Mouse (Mus musculus) MEL (cell line): Measurements from ENCODE around the gene Cyp1a2.

Experiments
- CHD2 ChIP-seq: IDR thresholded peaks from 2 replicates; pipeline ENCODE4 v1.6.1; 2011; ENCODE audit warnings: low read length, improper control_type of control experiment
- CTCF ChIP-seq, 3 experiments: IDR thresholded peaks in 2 of 3; conservative IDR thresholded peaks in 1 of 3; 2 replicates each; pipeline ENCODE4 v1.5.1; 2011 to 2012; ENCODE audit warnings: low read length in 3 of 3, low read depth in 2 of 3, mild to moderate bottlenecking in 2 of 3, improper control_type of control experiment in 1 of 3, inconsistent platforms in 1 of 3, mixed read lengths in 1 of 3, moderate library complexity in 1 of 3; ENCODE audit not compliant: control insufficient read depth in 1 of 3, insufficient read depth in 1 of 3, poor library complexity in 1 of 3, severe bottlenecking in 1 of 3
- E2F4 ChIP-seq: IDR thresholded peaks from 2 replicates; pipeline ENCODE4 v1.6.1; 2011; ENCODE audit warnings: low read depth, low read length, improper control_type of control experiment, borderline replicate concordance
- ETS1 ChIP-seq: IDR thresholded peaks from 2 replicates; pipeline ENCODE4 v1.6.1; 2012; ENCODE audit warnings: low read depth, mild to moderate bottlenecking, inconsistent platforms, low read length, improper control_type of control experiment, moderate library complexity
- HCFC1 ChIP-seq: IDR thresholded peaks from 2 replicates; pipeline ENCODE4 v1.6.1; 2012; ENCODE audit warnings: low read depth, mild to moderate bottlenecking, inconsistent platforms, low read length, improper control_type of control experiment, moderate library complexity
- JUND ChIP-seq: IDR thresholded peaks from 2 replicates; pipeline ENCODE4 v1.6.1; 2011; ENCODE audit warnings: low read depth, mild to moderate bottlenecking, improper control_type of control experiment, low read length
- MAX ChIP-seq: IDR thresholded peaks from 2 replicates; pipeline ENCODE4 v1.6.1; 2011; ENCODE audit warnings: low read length, improper control_type of control experiment
- MAZ ChIP-seq: IDR thresholded peaks from 2 replicates; pipeline ENCODE4 v1.6.1; 2012; ENCODE audit warnings: low read depth, mild to moderate bottlenecking, inconsistent platforms, low read length, improper control_type of control experiment
- MEF2A ChIP-seq: IDR thresholded peaks from 2 replicates; pipeline ENCODE4 v1.6.1; 2014; ENCODE audit warnings: low read depth, mild to moderate bottlenecking, inconsistent platforms, low read length, improper control_type of control experiment; ENCODE audit not compliant: poor library complexity, insufficient replicate concordance, severe bottlenecking; ENCODE audit errors: extremely low read depth
- MYC ChIP-seq: IDR thresholded peaks from 2 replicates; pipeline ENCODE4 v1.6.1; 2011; ENCODE audit warnings: low read depth, mild to moderate bottlenecking, low read length, improper control_type of control experiment, moderate library complexity
- POLR2A ChIP-seq, 2 experiments: IDR thresholded peaks; 2 replicates each; pipeline ENCODE4 v1.6.1; 2011 to 2012; ENCODE audit warnings: low read length in 2 of 2, mild to moderate bottlenecking in 2 of 2, control low read depth in 1 of 2, improper control_type of control experiment in 1 of 2, low read depth in 1 of 2, moderate library complexity in 1 of 2; ENCODE audit not compliant: control insufficient read depth in 1 of 2, insufficient read depth in 1 of 2, poor library complexity in 1 of 2
- SMC3 ChIP-seq: IDR thresholded peaks from 2 replicates; pipeline ENCODE4 v1.6.1; 2011; ENCODE audit warnings: low read depth, low read length, improper control_type of control experiment
- TCF12 ChIP-seq: IDR thresholded peaks from 2 replicates; pipeline ENCODE4 v1.6.1; 2014; ENCODE audit warnings: low read depth, mild to moderate bottlenecking, inconsistent platforms, low read length, improper control_type of control experiment, moderate library complexity
- USF1 ChIP-seq: IDR thresholded peaks from 2 replicates; pipeline ENCODE4 v1.6.1; 2014; ENCODE audit warnings: low read depth, mild to moderate bottlenecking, inconsistent platforms, low read length, improper control_type of control experiment, moderate library complexity

GRCm38 (mm10) chr9:57688158-57688557 lies 4.7 kb upstream of the Cyp1a2 start:
- TF ChIP-seq MEF2A (no peak), CTCF (IDR thresholded peaks at IDR 0.05 in 2 of 3, conservative IDR thresholded peaks at IDR 0.05 in 1 of 3; ENCODE audit: control insufficient read depth in 1 of 3, insufficient read depth in 1 of 3, low read depth in 2 of 3, low read length in 3 of 3, poor library complexity in 1 of 3, severe bottlenecking in 1 of 3) (peak; percentile 56 to 74 (median 72)), HCFC1 (no peak), MYC (no peak), ETS1 (no peak), POLR2A (IDR thresholded peaks at IDR 0.05; ENCODE audit: control insufficient read depth in 1 of 2, insufficient read depth in 1 of 2, low read depth in 1 of 2, low read length in 2 of 2, poor library complexity in 1 of 2) (no peak), JUND (no peak), USF1 (peak; percentile 53; the same call in 1 of the 2 replicates), SMC3 (peak; percentile 78), TCF12 (no peak), E2F4 (no peak), MAX (no peak), CHD2 (no peak), MAZ (no peak)
